Mouse (Mus musculus): Measurements from ENCODE around the gene Atp6v0c. TPM values are rescaled to one million over a fixed set of nuclear protein-coding genes. Genes with fewer than 3 reads are reported as not detected.
A peak's percentile ranks its signal among the peaks of the same experiment; 100 is the strongest.

The Atp6v0c gene
- total RNA-seq (2022): 1,000 to 10,000 TPM in 3 of 4 experiments, 100 to 1,000 TPM in 1; 996 to 1,139 (median 1,074) TPM

DNA sequence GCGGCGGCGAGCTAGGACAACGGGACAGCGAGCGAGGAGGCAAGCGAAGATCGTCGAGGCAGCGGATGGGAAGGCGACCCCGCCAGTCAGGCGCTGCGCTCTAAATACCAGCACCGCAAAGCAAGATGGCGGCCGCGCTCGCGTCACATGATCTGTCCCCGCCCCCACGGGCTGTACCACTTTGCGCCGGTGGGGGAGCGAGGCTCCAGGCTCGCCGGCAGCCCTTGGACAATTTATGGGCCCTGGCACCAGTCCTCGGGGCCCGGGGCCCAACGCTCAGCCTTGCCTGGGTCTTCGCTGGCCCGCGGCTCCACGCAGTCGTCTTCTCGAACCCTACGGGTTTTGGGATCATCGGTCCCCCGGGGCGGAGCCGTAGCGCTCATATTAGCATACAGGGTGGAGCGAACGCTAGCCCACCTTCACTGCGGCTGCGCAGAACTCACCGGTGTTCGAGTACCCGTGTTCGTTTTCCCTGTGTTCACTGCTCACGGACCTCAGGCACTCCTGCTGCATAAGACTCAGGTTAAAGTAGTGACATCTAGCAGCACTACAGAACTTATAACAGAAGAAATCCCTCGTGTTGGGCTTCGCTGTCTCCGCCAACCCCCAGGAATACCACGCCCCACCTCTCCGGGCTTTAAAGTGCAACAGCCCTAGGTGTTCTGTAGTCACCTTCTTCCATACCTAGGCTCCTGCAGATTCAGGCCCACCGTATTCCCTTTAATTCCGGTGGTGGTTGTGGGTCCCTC, at the start of gene Atp6v0c:
Gene Atp6v0c (minus strand): TSS at position 386 of the 749 bp plus-strand sequence.
- DNase-seq (ENCODE audit: low spot score in 2 of 2): peak; percentile 93 to 97

- DNase-seq (ENCODE audit: low spot score in 2 of 2): no peak
Observed at GRCm38 (mm10) chr17:24216836-24217235, 47.3 kb upstream of the Atp6v0c start.

GRCm38 (mm10) chr17:24213186-24213585, 43.7 kb upstream of the Atp6v0c start:
- no peak for DNase-seq (ENCODE audit: low spot score in 2 of 2)

DNA sequence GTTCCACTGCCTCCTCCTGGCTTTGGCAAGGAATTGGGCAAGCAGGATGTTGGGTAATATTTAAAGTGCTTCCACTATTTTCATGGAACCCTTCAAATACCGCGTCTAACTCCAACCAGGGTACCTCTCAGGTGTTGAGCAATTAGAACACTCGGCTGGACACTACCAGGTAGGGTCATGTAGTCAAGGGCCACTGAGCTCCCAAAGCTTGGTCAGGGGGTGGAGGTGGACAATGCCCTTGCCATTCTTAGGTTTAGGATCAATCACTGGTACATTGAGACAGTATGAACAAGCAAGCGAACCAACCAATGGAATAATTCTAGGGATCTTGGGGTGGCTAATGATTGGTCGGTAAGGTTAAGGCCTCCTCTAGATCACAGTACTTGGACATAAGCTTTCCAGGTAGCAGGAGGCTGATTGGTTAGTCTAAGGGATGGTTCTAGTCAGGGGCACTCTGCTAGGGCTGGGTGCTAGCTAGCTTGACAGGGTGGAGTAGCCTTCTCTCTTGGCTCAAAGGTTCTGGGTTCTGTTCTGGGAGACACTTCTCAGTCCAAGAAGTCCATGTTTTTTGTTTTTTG, 43.0 kb upstream of the Atp6v0c start:
- no peak for DNase-seq (ENCODE audit: low spot score in 2 of 2)

DNA sequence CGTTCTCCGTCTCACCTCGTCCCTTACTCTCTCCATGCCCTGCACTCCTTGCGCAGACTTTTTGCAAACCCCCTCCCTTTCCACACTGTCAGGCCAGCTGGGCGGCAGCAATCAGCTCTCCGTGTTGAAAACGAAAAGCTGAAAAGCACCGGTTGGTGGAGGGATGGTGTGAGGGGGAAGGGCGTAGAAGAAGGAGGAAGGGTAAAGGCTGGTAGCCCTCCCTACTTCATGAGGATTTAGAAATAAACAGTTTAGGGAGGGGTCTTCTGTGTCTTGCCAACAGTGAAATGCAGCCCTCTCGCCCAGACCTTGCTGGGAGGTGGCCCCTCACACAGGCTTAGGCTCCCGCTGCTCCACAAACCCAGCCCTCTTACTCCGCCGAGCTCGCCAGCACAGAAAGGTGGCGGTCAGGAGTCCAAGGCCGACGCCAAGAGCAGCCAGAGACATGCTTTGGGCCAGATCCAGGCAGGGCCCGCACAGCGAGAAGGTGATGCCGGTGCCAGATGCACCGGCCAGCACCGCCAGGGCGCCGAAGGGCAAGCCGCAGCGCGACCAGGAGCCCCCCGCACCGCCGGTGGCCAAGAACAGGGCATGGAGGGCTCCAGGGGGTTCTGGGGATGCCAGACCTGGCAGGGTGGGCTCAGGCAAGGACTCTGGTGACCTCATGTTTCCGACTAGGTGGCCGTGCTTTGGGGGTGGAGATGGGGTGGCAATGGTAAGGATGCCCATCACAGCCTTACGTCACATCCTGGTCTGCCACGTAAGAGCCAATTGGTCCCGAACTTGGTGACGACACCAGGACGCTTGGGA, 42.3 kb upstream of the Atp6v0c start:
- DNase-seq (ENCODE audit: low spot score in 2 of 2): peak; percentile 85 to 91

DNA sequence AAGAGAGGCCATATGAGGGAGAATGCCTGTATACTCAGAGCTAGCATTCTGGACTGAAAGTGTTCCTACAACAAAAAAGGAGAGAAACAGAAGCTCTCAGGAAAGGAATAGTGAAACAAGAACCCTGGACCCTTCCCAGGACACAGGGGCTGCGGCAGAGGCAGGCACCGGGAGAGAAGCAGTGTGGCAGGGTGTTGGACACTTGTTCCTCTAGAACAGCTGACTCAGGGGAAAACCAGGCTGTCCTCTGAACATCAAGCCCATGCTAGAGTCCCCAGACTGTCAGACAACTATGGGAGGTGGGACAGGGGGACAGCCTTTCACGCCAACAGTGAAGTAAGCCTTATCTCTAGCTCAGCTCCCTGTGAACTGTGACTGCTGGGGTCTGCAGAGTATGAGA, 41.1 kb upstream of the Atp6v0c start:
- DNase-seq (ENCODE audit: low spot score in 2 of 2): no peak

DNA sequence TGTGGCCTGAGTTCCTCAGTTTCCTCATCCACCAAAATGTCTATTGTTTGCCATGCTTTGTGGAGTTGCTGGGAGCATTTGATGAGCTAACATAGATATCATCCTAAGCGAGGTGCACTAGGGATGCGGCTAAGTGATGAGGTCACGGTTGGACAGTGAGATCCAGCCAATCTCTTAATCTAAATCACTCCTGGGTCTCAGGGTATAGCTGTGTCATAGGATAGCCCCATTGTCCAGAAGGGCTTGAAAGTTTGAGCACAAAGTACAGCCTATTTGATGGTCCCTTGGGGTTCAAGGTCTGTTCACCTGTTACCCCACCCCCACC, 40.4 kb upstream of the Atp6v0c start:
- no peak for DNase-seq (ENCODE audit: low spot score in 2 of 2)

DNA sequence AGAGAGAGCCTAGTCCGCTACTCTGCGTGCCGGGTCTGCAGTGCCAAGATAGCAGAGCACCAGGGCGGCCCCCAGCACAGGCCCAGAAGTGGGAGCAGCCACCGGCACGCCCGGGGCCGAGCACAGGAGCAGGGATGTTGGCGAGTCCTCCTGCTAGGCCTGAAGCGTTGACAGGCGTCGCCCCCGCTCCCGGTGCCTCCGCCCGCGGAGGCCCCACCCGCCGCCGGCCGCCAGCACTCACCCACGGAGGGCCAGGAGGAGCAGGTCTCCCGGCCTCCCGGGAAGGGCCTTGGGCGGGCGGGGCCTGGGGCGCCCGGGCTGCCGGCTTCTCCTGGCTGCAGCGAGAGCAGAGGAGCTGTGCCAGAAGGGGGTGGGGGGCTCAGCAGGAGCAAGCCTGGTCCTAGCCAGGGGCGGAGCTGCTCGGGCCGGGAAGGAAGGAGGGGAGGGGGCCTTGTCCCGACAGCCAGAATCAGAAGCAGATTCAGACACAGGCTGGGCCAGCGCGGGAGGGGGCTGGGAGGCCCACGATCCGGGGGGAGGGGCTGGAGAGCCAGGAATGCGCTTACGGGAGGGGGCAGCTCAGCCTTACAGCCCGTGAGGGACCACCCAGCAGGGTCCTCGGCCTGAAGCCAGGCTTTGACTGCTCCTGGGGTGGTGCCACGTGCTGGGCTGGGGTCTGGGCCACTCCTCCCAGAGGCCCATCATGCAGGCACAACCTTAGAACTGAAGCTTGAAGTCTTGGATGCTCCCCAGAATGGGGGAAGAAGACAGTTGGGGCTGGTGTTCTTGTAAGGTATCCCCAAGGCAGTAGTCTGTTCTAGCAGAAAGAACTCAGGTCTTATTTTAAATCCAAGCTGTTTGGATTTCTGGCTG, 39.8 kb upstream of the Atp6v0c start, which contains the start of gene Ntn3:
Gene Ntn3 (minus strand): TSS at position 489 of the 873 bp plus-strand sequence.
- DNase-seq (ENCODE audit: low spot score in 2 of 2): no peak

- DNase-seq (ENCODE audit: low spot score in 2 of 2): no peak
Observed at GRCm38 (mm10) chr17:24208641-24209042, 39.1 kb upstream of the Atp6v0c start.

DNA sequence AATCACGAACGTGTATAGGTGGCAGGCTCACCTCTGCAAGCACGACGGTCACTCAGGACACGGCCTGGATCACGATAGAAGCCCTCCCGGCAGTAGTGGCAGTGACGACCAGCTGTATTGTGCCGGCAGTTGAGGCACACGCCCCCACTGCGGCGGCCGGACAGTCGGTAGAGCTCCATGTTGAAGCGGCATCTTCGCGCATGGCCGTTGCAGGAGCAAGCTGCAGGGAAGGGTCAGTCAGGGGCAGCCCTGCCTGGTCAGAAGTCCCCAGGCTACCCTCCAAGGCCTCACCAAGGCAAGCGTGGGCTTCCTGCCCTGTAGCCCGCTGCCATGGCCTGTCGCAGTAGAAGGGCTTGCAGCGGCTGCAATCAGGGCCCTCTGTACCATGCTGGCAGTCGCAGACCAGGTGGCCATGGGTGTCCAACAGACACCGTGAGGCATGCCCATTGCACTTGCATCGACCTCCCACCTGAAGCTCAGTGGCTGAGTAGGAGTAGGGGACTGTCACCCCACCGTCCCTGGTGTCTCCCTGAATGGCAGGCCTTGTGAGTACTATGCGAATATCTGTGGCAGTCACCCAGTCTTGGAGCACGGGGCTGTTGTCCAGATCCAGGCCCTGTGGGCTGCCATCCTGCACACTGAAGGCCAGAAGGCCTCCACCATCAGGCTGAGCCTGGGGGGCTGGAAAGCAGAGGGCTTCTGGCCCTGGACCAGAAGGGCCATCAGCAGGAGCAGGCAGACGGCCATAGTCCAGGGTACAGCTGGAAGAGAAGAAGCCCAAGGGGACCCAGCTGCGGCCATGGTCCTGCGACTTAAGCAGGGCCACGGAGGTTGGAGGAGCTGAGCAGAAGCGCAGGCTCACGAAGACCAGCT, 38.5 kb upstream of the Atp6v0c start:
- no peak for DNase-seq (ENCODE audit: low spot score in 2 of 2)

DNA sequence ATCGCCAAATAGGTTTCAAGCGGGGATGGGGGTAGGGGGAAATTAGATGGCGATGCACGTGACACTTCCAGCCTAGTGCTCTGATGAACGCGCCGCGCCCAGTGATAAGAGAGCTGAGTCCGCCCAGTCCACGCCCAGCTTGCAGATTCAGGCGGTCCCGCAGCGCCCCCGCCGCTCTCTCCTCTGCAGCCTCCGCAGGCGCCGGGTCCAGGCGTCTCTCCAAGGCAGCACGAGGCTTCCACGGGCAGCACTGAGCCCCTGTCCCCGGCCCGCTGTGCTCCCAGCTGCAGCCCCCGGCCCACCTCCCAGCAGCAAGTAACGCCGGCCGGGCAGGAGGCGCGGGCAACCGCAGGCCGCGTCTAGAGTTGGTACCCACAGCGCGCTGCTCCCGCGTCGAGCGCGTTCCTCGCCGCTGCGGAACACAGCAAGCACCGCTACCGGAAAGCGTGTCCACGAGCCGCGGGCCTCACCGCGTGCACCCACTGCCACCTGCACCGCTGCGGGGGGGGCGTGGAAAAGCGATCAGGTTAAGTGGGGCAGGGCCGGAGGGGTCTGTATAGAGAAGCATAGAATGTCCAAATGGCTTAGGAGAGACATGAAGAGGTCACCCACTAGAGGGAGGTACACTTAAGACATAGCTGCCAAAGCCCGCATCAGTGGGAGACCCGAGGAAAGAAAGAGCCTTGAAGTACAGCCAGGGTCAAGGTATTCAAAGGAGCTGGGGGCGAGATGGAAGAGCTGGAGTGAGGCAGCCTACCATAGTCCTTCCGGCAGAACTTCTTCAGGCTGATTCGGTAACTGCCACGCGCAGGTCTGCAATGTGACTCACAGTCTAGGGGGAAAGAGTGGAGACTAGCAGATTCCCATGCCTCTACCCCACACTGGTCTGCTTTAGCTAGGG, 37.2 kb upstream of the Atp6v0c start:
- peak; percentile 73 to 78 for DNase-seq (ENCODE audit: low spot score in 2 of 2)

DNA sequence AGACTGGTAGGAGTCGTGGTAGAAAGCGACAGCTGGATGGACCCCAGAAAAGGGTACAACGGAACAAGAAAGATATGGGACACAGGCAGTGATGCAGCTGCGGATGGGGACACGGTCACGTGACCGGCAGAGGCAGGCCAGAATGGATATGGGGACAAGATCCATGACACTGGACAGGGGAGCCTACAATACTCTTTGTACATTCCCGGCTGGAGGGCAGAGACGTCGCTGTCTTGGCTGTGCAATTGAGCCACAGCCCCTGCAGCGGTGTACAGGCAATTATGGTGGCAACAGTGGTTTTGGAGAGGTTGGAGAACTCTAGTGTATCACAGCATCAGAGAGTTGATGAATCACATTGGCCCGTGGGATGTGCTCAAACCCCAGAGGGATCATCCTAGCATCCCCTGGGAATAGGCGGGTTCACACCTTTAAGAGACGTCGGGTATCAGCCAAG, 36.4 kb upstream of the Atp6v0c start:
- peak in 1 of 2 experiments; percentile 62 for DNase-seq (ENCODE audit: low spot score in 2 of 2)

- peak; percentile 90 to 93 for DNase-seq (ENCODE audit: low spot score in 2 of 2)
Observed at GRCm38 (mm10) chr17:24205284-24205888, 35.9 kb upstream of the Atp6v0c start, which contains the start of gene Tbc1d24. Tbc1d24 (minus strand) TSS chr17:24205562.

DNA sequence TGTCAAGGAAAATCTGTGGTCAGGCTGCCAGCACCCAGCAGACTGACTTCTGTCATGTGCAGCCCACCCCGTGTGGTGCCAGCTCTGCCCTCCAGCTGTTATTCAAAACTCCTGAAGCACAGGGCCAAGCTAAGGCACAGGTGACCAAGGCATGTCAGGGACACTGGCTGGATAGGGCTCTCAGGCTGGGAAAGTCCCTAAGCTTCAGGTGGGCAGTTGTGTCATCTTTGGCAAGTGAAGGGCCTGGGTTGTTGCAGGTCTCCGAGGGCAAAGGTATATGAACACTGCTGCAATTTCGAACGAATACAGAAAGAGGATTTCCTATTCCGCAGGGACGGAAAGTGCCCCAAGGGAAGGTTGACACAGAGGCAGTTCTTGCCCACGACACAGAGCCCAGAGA, 35.3 kb upstream of the Atp6v0c start:
- no peak for DNase-seq (ENCODE audit: low spot score in 2 of 2)

GRCm38 (mm10) chr17:24203611-24204534, 34.4 kb upstream of the Atp6v0c start:
- DNase-seq (ENCODE audit: low spot score in 2 of 2): no peak

GRCm38 (mm10) chr17:24203068-24203467, 33.6 kb upstream of the Atp6v0c start:
- DNase-seq (ENCODE audit: low spot score in 2 of 2): no peak

DNA sequence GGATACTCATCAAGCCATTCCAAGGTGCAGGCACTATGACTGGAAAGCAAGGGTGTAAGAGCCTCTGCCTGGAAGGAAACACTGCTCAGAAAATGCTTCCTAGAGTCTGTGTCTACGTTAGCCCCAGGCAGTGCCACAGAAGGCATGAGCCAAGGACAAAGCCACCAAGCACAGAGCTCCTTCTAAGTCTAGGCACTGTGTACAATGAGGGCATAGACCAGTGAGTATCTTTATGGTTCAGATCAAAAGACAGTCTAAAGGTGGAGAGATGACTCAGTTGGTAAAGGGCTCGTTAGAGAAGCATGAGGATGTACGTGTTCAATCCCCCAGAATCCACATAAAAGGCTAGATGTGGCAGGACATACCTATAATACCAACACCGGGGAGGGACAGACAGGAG, 31.6 kb upstream of the Atp6v0c start:
- no peak for DNase-seq (ENCODE audit: low spot score in 2 of 2)

GRCm38 (mm10) chr17:24199741-24200140, 30.2 kb upstream of the Atp6v0c start:
- DNase-seq (ENCODE audit: low spot score in 2 of 2): no peak

All from layer of hippocampus, adult 8-10 months (tissue).